Mouse (Mus musculus) lung, adult 2 months (tissue): ENCODE data around the gene Lrch3. TPM values are rescaled to one million over a fixed set of nuclear protein-coding genes. Genes with fewer than 3 reads are reported as not detected.

ENCODE experiments used
- DNase-seq: peaks from one replicate; pipeline ENCODE4 v3.0.0; 2022
- H3K4me1 ChIP-seq: fragments of 200-500 bp; 2 replicates; pipeline ENCODE4 v1.6.1; 2011; ENCODE audit warnings: low read length; ENCODE audit not compliant: control insufficient read depth, insufficient read depth
- H3K4me3 ChIP-seq: fragments of 200-500 bp; replicated peaks from 2 replicates; pipeline ENCODE3; 2011; ENCODE audit warnings: low read depth, mild to moderate bottlenecking, control low read depth, low read length; ENCODE audit errors: extremely low read depth
- CTCF ChIP-seq: fragments of 200-500 bp; IDR thresholded peaks from 2 replicates; pipeline ENCODE4 v1.5.1; 2011; ENCODE audit warnings: mild to moderate bottlenecking, low read length, control low read depth; ENCODE audit not compliant: insufficient read depth
- POLR2A ChIP-seq: fragments of 200-500 bp; IDR thresholded peaks from 2 replicates; pipeline ENCODE4 v1.6.1; 2011; ENCODE audit warnings: low read depth, mild to moderate bottlenecking, control low read depth, low read length, borderline replicate concordance; ENCODE audit errors: extremely low read depth
- WGBS: fragments of 180-500 bp; shearing (Covaris S2); methylation state at CpG from one replicate; pipeline ENCODE4 v1.1.7; 2018; 5-methylcytosine and 5-hydroxymethylcytosine counted together
- polyA plus RNA-seq: library from polyadenylated mRNA; depleted of rRNA; stranded (reverse); fragments of >200 nt; gene quantifications from 2 replicates; pipeline ENCODE4 v1.2.3, GENCODE M21; 2012

The Lrch3 gene
- polyA plus RNA-seq, 1 experiment: 40.3 TPM

DNA sequence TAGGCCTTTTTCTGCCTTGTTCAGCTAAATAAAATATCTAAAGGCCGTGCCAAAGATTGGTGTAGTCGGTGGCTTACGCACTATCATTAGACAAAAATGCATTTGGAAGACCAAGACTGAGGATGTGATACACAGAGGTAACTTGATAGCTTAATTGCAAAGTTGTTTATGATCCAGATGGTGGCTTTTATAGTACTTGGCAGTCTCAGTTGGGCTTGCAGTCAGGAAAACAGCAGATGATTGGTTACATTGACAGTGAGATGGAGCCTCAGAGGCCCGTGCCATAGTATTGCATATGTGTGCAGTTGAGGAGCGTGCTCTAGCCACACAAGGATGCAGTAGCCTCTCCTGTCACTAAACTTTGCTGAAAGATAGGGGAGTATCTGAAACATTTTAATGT lies 28.8 kb downstream of the Lrch3 start:
- no peak for DNase-seq
- Histone ChIP-seq H3K4me3 (no peak overlapping the region), H3K4me1 (peaks cover 5% of the 10 kb centered on the region; the same call in 1 of the 2 replicates)
- TF ChIP-seq CTCF: no peak
- TF ChIP-seq POLR2A: no peak
- 78% methylated on average over 5 of the region's 5 CpGs for WGBS

DNA sequence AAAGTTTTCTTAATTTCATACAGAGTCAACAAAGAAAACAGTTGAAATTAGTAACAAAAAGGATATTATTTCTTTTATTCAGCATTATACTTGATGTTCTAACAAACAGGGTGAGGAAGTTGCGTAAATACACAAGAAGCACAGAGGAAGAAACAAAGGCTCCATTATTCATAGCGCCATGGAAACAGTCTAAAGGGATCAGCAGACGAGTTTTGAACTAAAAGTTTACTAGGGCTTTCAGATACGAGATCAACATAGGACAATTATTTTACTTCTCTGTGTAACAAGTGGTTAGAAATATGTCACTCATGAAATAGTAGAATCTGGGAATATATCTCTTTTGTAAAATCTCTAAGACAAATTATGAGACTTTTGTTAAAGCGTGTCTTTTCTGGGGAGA lies 31.5 kb downstream of the Lrch3 start:
- peaks cover 7% of the 10 kb centered on the region; the same call in 1 of the 2 replicates for H3K4me1 ChIP-seq
- no peak for DNase-seq
- TF ChIP-seq POLR2A: no peak
- no peak for TF ChIP-seq CTCF
- 63% methylated on average over 5 of the region's 5 CpGs for WGBS
- no peak overlapping the region for H3K4me3 ChIP-seq

DNA sequence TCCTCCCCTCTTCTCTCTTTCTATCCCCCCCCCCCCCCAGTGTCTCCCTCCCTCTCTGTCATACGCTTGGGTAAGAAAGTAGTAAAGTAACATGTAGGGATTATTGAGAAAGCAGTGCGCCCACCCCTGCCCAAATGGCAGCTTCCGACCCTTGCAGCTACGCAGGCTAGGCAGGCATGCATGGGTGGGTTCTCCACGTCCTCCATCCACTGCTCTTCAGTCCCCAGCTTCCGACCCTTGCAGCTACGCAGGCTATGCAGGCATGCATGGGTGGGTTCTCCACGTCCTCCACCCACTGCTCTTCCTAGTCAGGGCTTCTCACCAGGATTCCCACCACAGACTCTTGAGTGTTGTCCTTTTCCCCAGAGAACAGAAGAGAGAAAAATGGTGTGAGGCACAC lies 34.1 kb downstream of the Lrch3 start:
- Histone ChIP-seq H3K4me3 (no peak overlapping the region), H3K4me1 (peaks cover 7% of the 10 kb centered on the region; the same call in 1 of the 2 replicates)
- TF ChIP-seq CTCF (no peak), POLR2A (no peak)
- no peak for DNase-seq
- 82% methylated on average over 8 of the region's 8 CpGs for WGBS

DNA sequence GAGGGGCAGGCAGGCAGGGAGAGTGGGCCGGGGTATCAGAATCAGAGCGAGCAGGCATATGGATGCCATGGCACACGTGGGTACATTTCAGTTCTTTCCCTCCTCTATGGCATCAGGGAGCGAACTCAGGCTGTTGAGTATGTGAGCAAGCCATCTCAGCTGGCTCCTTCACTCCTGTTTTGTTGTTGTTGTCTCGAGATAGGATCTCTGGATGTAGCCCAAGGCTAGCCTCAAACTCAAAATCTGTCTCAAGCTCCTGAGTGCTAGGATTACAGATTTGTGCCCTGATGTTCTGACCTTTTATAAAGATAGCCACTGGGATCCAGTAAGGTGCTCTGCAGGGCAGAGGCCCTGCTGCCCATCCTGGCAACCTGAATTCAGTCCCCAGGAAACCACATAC lies 34.8 kb downstream of the Lrch3 start:
- TF ChIP-seq POLR2A (no peak), CTCF (no peak)
- WGBS: 77% methylated on average over 5 of the region's 5 CpGs
- no peak overlapping the region for H3K4me3 ChIP-seq
- peaks cover 7% of the 10 kb centered on the region; the same call in 1 of the 2 replicates for H3K4me1 ChIP-seq
- DNase-seq: no peak

DNA sequence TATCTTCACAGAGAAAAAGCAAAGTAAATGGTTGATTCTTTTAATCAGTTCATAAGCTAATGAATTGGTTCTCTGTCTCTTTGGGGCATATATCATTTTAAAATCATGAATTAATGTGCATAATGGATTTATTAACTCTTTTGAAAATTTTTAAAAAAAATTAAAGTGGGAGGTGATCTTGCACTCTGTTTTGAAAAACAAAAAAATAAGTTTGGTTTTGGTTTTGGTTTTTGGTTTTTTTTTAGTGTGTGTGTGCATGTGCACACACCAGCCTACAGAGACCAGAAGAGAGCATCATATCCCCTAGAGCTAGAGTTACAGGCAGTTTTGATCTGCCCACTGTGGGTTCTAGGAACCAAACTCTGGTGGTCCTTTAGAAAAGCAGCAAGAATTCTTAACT lies 35.4 kb downstream of the Lrch3 start:
- Histone ChIP-seq H3K4me1 (peaks cover 7% of the 10 kb centered on the region; the same call in 1 of the 2 replicates), H3K4me3 (no peak overlapping the region)
- DNase-seq: no peak
- TF ChIP-seq CTCF: no peak
- TF ChIP-seq POLR2A: no peak

DNA sequence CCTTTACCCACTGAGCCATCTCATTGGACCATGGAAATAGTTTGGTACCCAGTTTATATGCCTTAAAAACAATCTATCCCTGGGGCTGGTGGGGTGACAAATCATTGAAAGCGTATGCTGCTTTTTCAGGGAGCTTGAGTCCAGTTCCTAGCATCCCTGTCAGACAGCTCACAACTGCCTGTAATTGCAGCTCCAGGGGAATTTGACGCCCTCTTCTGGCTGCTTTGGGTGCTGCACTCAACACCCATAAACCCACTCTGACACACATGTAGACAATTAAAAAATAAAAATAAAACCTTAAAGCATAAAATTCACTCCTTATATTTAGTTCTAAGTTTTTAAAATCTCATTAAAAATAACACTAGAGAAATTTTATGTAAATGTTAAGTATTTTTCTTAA lies 37.2 kb downstream of the Lrch3 start:
- WGBS: 87% methylated on average over 2 of the region's 2 CpGs
- Histone ChIP-seq H3K4me1 (peaks cover 7% of the 10 kb centered on the region; the same call in 1 of the 2 replicates), H3K4me3 (no peak overlapping the region)
- no peak for DNase-seq
- TF ChIP-seq CTCF: peak; percentile 27
- no peak for TF ChIP-seq POLR2A

DNA sequence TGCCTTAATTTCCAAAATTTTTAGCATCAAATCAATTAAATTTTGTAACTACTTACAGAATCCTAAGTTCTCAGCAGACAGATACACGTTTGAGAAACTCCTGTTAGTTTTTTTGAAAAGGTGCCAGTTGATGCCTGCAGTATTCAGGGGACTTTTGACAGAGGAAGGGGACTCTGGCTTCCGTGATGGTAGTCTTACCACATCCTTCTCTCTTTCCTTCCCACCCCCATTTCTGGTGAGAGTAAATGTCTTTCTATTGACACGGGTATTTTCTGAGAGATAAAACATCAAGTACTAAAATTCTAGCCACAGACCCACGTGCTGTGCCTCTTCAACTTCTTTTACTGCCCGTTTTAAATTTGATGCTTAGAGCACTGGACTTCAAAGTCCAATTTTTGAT lies 39.9 kb downstream of the Lrch3 start:
- Histone ChIP-seq H3K4me3 (no peak overlapping the region), H3K4me1 (no peaks in the 10 kb centered on the region)
- 59% methylated on average over 5 of the region's 5 CpGs for WGBS
- TF ChIP-seq CTCF: no peak
- TF ChIP-seq POLR2A: no peak
- no peak for DNase-seq

DNA sequence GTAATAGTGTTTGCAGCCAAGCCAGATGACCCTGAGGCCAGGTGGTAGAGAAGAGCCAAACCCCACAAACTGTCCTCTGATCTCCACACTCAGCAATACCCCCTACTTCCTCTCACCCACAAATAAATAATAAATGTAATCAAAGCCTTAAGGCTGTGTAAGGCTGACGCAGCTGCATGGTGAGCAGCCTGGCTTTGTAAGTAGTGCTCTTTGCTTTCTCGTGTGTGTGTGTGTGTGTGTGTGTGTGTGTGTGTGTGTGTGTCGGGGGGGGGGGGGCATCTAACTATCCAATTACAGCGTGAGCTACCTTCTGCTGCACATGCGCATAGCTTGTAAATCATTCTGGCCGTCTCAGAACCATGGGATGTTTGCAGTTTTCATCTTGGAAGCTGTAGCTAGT lies 40.4 kb downstream of the Lrch3 start:
- DNase-seq: no peak
- Histone ChIP-seq H3K4me1 (no peaks in the 10 kb centered on the region), H3K4me3 (no peak overlapping the region)
- no peak for TF ChIP-seq POLR2A
- TF ChIP-seq CTCF: no peak
- 78% methylated on average over 5 of the region's 6 CpGs for WGBS

DNA sequence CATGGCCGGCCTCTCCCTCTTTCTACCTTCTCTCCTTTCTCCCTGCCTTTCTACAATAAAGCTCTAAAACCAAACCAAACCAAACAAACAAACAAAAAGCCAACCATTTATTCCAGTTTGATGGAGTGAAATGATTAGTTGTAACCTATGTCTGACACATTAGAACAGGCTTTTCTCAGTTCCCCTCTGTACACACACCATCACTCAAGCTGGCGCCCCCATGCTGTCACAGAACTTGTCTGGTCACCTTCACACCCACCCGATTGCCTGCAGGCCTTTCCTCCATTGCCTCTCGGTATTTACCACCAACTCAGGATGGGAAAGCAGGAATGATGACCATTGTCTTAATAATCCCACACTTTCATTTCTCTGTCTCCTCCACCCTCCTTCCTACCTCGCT lies 43.0 kb downstream of the Lrch3 start:
- TF ChIP-seq POLR2A (no peak), CTCF (no peak)
- Histone ChIP-seq H3K4me3 (no peak overlapping the region), H3K4me1 (no peaks in the 10 kb centered on the region)
- 60% methylated on average over 5 of the region's 5 CpGs for WGBS
- DNase-seq: no peak

DNA sequence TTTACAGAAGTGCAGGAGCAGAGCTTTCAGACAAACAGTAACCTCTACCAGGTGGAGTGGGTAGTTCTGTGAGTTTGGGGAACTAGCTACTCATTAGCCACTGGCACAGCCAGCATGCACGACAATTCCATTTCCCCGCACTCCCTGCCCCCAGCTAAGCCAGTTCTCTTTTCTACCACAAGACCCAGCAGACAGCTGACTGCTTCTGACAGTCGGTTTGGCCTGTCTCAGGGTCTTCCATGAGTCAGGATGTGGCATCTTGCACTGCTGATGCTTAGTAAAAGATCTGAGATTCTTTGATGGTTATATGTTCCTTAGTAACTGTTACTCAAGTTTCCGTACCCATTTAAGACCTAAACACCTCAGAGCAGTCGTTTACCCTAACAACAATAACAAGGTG lies 58.6 kb downstream of the Lrch3 start:
- H3K4me3 ChIP-seq: no peak overlapping the region
- 63% methylated on average over 5 of the region's 5 CpGs for WGBS
- no peak for TF ChIP-seq POLR2A
- TF ChIP-seq CTCF: no peak
- no peak for DNase-seq
- no peaks in the 10 kb centered on the region for H3K4me1 ChIP-seq

DNA sequence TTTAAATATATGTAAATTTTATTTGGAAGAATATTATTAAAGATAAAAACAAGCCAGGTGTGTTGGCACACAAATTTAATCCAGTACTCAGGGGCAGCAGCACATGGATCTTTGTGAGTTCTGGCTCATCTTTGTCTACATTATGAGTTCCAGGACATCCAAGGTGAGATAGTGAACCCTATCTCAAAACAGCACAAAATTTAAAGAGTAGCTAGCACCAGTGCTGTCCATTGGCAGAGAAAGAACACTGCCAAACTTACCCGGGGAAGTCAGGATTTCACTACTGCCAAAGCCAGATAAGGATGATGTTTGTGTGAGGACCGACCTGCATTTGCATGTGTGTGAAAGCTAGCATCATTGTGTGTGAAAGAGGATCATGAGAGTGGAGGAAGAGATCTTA lies 59.1 kb downstream of the Lrch3 start:
- WGBS: 73% methylated on average over 2 of the region's 2 CpGs
- no peaks in the 10 kb centered on the region for H3K4me1 ChIP-seq
- TF ChIP-seq CTCF (no peak), POLR2A (no peak)
- no peak overlapping the region for H3K4me3 ChIP-seq
- DNase-seq: no peak
